Mouse (Mus musculus): ENCODE measurements around the gene Srxn1.

The Srxn1 gene

GRCm38 (mm10) chr2:152128597-152128996 is 23.3 kb downstream of the Srxn1 start:
- DNase-seq: no peak

GRCm38 (mm10) chr2:152129778-152130177 is 24.5 kb downstream of the Srxn1 start:
- no peak for DNase-seq

GRCm38 (mm10) chr2:152132016-152132415 is 26.7 kb downstream of the Srxn1 start:
- no peak for DNase-seq

- DNase-seq: no peak
These were observed 27.4 kb downstream of the Srxn1 start for GRCm38 (mm10) chr2:152132691-152133090.

- DNase-seq: no peak
These were observed 34.1 kb downstream of the Srxn1 start for GRCm38 (mm10) chr2:152139191-152139987.

- DNase-seq: no peak
These were observed 35.6 kb downstream of the Srxn1 start for GRCm38 (mm10) chr2:152140941-152141340.

- no peak for DNase-seq
These were observed 36.2 kb downstream of the Srxn1 start for GRCm38 (mm10) chr2:152141491-152141890.

GRCm38 (mm10) chr2:152142046-152142445 is 36.7 kb downstream of the Srxn1 start:
- DNase-seq: peak; percentile 54

- no peak for DNase-seq
These were observed 37.3 kb downstream of the Srxn1 start for GRCm38 (mm10) chr2:152142571-152142970.

GRCm38 (mm10) chr2:152143279-152144157 is 38.2 kb downstream of the Srxn1 start, which contains the start of gene Tcf15:
Tcf15 (plus strand) TSS chr2:152143561.
- peak; percentile 74 for DNase-seq

GRCm38 (mm10) chr2:152144158-152144450 is 38.8 kb downstream of the Srxn1 start:
- DNase-seq: no peak

- DNase-seq: no peak
These were observed 39.2 kb downstream of the Srxn1 start for GRCm38 (mm10) chr2:152144501-152144900.

GRCm38 (mm10) chr2:152145711-152146110 is 40.4 kb downstream of the Srxn1 start:
- DNase-seq: no peak

GRCm38 (mm10) chr2:152147079-152147478 is 41.8 kb downstream of the Srxn1 start:
- no peak for DNase-seq

- no peak for DNase-seq
These were observed 43.4 kb downstream of the Srxn1 start for GRCm38 (mm10) chr2:152148675-152149074.

GRCm38 (mm10) chr2:152149891-152150290 is 44.6 kb downstream of the Srxn1 start:
- DNase-seq: no peak

GRCm38 (mm10) chr2:152150373-152150772 is 45.1 kb downstream of the Srxn1 start:
- DNase-seq: no peak

GRCm38 (mm10) chr2:152153361-152153760 is 48.0 kb downstream of the Srxn1 start:
- DNase-seq: no peak

GRCm38 (mm10) chr2:152155414-152156208 is 50.3 kb downstream of the Srxn1 start:
- DNase-seq: peak; percentile 43

- no peak for DNase-seq
These were observed 51.2 kb downstream of the Srxn1 start for GRCm38 (mm10) chr2:152156471-152156870.

GRCm38 (mm10) chr2:152159487-152159886 is 54.2 kb downstream of the Srxn1 start:
- no peak for DNase-seq
